Mouse (Mus musculus): ENCODE measurements around the gene Clstn3. TPM values are rescaled to one million over a fixed set of nuclear protein-coding genes. Genes with fewer than 3 reads are reported as not detected.
"Not testable (repeated sequence)": the region's sequence is repeated elsewhere in the genome, so short reads cannot be mapped to it uniquely, and the experiment has no call there.

Clstn3 gene
- 0.90 and 1.6 TPM in 2 replicates for polyA plus RNA-seq (2012; rRNA removed)

DNA sequence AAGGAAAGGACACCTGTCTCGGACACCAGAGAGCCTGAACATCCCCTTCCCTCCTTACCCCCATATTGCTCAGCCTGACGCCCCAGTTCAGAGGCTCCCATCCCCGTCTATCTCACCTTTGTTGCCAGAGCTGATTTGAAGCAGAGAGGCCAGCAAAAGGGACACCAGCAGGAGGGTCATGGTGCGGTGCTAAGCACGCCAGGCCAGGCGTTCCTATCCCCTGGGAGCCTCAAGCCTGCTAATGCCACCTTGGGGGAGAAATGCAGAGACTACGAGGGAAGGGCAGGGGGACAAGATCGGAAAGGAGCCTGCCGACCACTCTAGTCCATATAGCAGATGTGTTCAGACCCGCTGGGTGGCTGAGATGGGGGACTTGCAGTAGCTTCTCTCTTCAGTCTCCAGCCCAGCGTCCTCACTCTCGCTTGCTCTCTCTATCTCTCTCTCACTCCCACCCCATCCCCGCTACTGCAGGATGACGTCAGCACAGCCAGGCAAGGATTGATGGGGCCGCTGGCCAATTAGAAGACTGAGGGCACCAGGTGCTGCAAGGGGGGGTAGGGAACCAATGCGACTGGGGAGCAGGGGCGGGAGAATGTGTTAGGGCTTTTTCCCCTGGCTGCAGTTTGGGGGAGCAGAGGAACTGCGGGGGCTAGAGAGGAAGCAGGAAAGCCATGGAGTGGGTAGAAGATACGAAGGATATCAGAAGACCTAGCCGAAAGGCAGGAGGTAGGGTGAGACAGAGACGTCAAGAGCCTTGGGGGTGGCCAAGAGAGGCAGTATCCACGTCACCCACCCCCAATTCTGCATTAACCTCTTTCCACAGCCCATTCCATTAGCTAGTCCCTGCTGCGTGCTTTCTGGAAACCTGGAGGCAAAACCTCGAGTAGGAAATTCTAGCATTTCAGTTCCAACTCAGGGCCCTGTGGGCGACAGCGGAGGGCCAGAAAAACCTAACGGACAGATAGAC lies at the start of gene Clstn3:
Clstn3 (minus strand) TSS at position 490 of the 967 bp plus-strand sequence.
- WGBS: 16% methylated on average over 27 of the region's 27 CpGs
- no peak for DNase-seq (ENCODE audit: low read depth, low spot score)

DNA sequence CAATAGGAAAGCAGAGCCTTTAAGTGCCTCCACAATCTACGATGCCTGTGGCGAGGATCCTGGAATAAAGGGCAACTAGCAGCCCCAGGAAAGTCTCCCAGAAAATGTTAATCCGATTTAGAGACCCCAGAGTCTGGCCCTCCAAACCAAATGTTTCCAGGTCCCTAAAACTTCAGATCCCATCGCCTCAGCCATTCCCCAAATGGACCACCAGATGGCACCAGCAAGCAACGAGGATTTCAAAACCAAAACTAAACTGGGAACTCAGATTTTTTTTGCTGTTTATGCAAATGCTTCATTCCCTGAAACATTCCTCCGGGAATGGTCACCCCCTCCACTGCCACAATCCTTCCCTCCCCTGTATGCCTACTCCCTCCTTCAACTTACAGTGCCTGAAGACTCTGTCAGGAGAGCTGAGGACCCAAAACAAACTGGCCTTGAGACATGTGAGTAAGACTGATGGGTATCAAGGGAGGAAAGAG lies 47.8 kb upstream of the Clstn3 start, which contains the start of gene C1ra:
C1ra (plus strand) TSS at position 51 of the 482 bp plus-strand sequence.
- 4% methylated on average over 6 of the region's 6 CpGs for WGBS
- peak; percentile 28 for DNase-seq (ENCODE audit: low read depth, low spot score)

DNA sequence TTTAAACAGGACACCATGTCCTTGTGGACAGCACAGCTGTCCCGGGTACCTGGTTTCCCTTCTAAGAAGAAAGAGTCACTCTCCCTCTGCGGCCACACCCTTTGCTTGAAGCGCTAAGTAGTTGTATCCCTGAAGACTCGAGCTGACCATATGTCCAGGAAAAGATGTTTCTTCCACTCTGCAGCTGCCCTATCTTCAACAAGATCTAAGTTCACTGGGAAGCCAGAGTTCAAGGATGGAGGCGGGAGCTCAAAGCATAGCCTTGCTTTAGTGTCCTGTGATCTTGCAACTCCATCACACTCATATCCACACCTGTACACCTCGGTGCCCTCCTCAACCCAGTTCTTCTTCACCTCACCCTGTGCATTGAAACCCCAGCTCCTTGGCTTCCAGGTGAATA lies 47.3 kb upstream of the Clstn3 start:
- 36% methylated on average over 6 of the region's 6 CpGs for WGBS
- no peak for DNase-seq (ENCODE audit: low read depth, low spot score)

DNA sequence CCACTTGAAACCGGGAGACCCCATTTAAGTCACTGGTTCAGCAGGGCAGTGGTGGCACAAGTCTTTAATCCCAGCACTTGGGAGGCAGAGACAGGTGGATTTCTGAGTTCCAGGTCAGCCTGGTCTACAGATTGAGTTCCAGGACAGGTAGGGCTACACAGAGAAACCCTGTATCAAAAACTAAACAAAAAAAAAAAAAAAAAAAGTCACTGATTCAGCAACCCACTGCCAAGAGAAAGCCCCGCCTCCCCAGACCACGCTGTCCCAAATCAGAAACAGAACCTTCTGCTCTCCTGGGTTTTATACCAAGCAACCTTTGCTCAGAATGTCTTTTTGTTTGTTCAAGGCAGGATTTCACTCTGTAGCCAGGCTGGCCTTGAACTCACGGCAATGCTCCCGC lies 44.6 kb upstream of the Clstn3 start:
- DNase-seq (ENCODE audit: low read depth, low spot score): not testable (repeated sequence)
- WGBS: 51% methylated on average over 5 of the region's 5 CpGs

DNA sequence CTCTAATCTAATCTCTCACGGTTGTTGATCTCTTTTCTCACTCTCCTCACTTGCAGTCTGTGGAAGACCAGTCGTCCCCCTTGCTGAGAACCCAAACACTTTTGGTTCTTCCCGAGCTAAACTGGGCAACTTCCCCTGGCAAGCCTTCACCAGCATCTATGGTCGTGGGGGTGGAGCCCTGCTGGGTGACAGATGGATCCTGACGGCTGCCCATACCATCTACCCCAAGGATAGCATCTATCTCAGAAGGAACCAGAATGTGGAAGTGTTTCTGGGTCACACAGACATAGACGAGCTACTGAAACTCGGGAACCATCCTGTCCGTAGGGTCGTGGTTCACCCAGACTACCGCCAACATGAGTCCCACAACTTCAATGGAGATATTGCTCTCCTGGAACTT lies 43.7 kb upstream of the Clstn3 start:
- DNase-seq (ENCODE audit: low read depth, low spot score): no peak
- WGBS: 87% methylated on average over 10 of the region's 10 CpGs

DNA sequence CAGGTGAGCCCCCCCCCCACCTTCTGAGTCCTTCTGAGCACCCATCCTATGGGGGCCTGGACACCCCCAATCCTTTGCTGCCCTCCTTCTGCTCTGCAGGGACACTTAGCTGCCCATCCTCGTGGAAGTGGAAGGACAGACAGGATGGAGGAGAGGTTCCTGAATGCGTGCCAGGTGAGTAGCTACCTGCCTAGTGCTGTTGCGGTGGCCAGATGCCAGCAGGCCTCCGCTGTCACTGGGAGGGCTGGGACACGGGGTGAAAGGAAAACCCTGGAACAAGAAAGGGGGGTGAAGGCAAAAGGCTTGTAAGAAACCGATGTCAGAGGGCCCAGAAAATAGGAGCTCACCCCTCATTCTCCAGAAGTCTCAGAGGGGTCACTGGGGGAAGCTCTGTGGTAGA lies 42.4 kb upstream of the Clstn3 start:
- DNase-seq (ENCODE audit: low read depth, low spot score): no peak
- WGBS: 31% methylated on average over 6 of the region's 6 CpGs

DNA sequence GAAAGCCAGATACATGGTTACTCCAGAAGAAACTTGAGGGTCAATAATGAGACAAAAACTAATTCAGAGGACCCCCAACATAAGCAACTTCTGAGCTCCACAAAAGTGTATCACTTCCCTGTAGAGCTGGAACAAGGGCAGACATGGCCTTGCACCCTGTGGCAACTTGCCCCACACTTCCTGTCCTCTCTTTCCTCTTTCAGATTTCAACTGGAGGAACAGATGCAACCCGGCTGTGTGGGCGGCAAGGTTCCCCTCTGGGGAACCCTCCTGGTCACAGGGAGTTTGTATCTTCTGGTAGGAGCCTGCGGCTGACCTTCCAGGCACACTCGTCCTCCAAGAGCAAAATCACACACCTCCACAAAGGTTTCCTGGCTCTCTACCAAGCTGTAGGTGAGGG lies 40.4 kb upstream of the Clstn3 start:
- DNase-seq (ENCODE audit: low read depth, low spot score): no peak
- WGBS: 29% methylated on average over 4 of the region's 4 CpGs

DNA sequence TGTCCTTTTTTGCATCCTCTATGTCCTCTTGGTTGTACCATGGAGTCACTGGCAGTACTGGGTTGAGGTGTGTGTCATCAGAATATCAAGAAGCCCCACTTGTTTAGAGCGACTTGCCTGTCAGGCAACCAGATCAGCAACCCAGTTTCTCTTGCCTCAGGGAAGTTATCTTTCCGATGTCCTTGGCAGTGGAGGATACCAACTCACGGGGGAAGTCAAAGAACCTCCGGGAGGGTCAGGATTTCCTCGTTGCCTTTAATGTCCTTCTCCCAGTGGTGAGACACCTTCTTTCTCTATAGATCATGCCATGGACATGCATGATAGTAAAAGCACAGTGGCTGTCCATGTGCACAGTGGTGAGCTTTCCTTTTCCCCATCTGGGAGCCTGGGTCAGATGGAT lies 37.4 kb upstream of the Clstn3 start:
- DNase-seq (ENCODE audit: low read depth, low spot score): no peak
- WGBS: 78% methylated on average over 5 of the region's 5 CpGs

DNA sequence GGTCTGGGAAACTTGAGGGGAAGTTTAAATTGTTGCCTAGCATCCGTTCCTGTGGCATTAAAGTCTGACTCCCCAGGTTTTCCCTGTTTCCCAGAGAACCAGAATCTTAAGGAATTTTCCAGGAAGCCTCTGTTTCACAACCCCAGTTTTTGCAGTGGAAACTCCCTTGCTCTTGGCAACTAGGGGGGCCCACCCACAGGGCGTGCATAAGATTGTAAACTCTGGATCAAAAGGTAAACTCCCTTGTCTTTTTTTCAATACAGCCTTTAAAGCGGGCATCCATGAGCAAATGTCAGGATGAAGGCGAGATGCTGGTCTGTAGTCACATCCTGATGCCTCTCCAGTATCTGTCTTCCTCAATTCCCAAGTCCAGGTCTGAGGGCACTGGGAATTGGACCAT lies 36.9 kb upstream of the Clstn3 start:
- 47% methylated on average over 4 of the region's 4 CpGs for WGBS
- no peak for DNase-seq (ENCODE audit: low read depth, low spot score)

DNA sequence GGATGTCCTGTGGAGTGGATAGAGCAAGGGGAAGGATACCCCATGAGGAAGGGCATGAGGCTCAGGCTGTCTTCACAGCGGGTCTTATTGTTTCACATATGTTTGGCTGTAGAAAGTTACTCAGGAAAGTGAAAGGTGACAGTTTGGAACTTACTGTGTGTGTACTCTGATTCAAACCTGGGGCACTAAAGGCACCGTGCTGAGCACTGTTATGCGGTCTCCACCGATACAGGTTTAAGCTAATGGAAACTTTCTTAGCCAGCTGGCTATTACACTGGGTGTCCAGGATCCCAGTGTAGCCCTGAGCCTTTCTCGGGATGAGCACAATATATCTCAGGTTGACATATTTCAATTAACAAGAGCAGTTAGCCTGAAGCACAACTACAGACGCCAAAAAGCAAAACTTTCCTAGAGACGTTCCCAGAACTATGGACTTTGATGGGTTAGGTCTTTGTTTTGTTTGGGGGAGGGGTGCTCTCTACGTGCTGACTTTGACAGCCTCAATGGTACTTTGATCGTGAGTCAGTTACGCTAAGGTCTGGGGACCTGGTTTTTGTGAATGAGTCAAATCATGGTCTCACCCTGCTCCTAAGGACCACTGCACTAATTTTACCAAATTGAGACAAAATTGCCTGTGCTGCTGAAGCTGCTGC lies 35.4 kb upstream of the Clstn3 start:
- WGBS: 55% methylated on average over 10 of the region's 10 CpGs

DNA sequence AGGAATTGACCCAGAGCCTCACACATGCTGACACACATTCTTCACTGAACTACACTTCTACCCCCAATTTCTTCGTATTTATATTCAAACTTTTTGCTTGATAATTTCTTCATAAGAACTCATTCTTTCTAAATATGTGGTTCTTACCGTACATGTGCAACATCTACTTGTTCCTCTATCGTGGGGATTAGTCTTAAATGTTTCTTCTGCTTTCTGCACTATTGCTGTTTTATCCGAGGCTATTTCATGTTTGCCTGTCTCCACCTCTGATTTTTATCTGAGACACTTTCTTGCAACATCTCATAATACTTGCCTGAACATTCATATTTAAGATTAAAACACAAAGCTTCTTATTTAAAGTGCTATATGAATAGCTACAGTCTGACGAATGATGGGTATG lies 31.5 kb upstream of the Clstn3 start:
- no peak for DNase-seq (ENCODE audit: low read depth, low spot score)
- WGBS: 89% methylated on average over 5 of the region's 5 CpGs

More for the DNA sequence above, 35.4 kb upstream of the Clstn3 start:
- no peak for DNase-seq (ENCODE audit: low read depth, low spot score)

DNA sequence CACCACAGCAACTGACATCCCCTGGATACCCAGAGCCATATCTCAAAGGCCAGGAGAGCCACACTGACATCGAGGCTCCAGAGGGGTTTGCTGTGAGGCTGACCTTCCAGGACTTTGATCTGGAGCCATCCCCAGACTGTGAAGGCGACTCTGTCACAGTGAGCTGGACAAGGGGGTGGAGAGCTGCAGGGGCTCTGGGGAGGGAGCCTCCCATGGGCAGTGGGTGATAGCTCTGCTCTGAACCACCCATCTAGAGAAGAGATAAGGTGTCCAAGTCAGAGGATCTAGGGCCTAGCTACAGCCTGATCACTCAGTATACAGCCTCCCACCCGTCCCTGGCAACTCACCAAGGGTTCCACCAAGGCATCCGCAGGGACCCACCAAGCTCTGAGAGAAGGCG lies 29.3 kb upstream of the Clstn3 start:
- no peak for DNase-seq (ENCODE audit: low read depth, low spot score)
- WGBS: 77% methylated on average over 5 of the region's 5 CpGs

DNA sequence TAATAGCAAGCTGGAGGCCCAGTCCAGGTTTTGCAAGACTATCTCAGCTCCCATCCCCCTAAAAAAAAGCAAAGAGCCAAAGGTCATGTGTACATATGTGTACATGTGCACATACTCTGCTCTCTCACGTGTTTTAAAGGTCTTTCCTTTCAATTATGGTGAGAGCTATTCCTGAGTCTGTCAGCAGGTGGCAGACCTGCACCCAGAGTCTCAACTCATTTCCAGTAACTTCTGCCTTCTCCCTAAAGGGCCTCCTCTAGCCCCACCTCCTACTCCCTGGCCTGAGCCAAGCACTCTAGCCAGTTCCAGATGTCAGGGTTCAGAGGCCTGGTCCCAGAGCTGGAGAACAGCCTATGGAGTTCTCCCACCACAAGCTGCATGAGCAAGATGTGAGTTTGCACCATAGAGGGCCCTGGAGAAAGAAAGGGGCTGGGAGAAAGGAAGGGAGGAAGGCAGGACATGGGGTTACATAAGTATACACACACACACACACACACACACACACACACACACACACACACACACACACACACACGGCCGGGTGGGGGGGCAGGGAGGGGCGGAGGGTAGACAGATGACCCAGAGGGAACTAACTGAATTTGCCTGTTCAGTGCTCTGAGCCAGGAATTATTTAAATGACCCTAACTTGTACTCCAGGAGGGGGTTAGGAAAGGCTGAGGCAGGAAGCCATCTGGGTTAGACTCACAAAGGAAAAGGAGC lies 28.4 kb upstream of the Clstn3 start, which contains the start of gene C1rl:
C1rl (plus strand) TSS at position 272 of the 720 bp plus-strand sequence.
- WGBS: 8% methylated on average over 4 of the region's 4 CpGs
- peak; percentile 57 for DNase-seq (ENCODE audit: low read depth, low spot score)

DNA sequence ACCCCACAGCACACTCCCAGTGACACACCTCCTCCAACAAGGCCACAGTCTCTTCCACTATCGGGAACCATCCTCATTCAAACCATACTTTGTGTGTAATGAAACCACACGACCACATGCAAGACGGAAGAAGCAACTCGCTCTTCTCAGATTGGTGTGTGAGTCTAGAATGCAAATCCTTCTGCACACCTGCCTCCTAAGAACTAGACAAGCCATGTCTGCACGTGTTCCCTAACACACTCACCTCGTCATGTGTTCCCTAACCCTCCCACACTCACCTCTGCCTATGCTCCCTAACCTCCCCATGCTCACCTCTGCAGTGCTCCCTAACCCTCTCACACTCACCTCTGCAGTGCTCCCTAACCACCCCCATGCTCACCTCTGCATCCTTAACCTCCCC lies 26.8 kb upstream of the Clstn3 start:
- 77% methylated on average over 6 of the region's 6 CpGs for WGBS
- DNase-seq (ENCODE audit: low read depth, low spot score): no peak

DNA sequence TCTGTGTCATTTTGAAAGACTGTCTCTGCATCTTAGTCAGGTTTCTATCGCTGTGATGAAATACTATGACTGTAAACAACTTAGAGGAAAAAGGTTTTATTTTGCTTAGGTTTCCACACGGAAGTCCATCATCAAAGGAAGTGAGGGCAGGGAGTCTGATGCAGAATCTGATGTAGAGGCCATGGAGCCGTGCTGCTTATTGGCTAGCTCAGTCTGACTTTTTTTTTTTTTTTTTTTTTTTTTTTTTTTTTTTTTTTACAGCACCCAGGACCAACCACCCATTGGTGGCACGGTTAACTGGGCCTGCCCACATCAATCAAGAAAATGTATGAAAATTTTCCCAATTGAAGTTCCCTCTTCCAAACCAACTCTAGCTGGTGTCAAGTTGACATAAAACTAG lies 24.4 kb upstream of the Clstn3 start:
- WGBS: 86% methylated on average over 4 of the region's 4 CpGs
- DNase-seq (ENCODE audit: low read depth, low spot score): no peak

DNA sequence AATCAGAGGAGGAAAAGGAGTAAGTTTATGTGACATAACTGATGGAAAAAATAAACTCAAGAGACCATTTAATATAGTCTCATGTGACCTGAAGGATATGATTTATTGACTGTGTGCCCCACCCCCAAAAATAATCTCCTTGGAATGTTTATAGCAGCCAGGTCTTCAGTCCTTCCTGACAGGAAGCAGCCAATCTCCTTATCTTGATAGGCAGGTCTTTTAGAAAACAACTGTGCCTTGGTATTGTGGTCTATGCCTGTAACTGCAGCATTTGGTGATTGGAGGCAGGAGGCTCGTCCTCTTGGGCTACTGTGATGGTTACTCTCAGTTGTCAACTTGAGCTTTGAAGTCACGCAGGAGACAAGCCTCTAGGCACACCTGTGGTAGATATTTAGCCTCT lies 22.9 kb upstream of the Clstn3 start:
- 27% methylated on average over 2 of the region's 2 CpGs for WGBS
- DNase-seq (ENCODE audit: low read depth, low spot score): no peak

DNA sequence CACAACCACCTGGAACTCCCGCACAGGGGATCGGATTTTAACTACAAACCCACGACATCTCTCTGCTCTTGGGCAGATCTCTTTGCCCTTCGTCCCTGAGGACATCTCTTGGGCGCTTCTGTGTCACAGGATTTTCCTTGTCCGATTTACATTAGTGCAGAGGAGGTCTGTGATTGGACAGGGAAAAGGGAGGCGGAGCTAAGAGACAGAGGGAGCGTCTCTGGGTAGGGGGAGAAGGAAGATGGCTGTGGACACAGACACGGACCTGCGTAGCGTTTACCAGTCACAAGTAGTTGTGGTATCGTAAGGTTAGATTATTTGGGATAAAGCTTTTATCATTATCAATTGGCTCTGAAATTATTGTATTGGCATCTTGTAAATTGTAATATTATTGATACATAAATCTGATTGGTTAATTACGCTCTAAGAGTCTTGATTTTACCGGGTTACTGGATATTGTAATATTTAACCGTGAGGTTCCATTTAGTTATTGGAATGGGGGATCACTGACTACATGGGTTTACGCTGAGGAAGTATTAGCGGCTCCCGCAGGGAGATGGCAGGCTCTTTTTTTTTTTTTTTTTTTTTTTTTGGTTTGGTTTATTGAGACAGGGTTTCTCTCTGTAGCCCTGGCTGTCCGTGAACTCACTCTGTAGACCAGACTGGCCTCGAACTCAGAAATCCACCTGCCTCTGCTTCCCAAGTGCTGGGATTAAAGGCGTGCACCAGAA lies 21.0 kb upstream of the Clstn3 start:
- no peak for DNase-seq (ENCODE audit: low read depth, low spot score)
- 63% methylated on average over 21 of the region's 21 CpGs for WGBS

DNA sequence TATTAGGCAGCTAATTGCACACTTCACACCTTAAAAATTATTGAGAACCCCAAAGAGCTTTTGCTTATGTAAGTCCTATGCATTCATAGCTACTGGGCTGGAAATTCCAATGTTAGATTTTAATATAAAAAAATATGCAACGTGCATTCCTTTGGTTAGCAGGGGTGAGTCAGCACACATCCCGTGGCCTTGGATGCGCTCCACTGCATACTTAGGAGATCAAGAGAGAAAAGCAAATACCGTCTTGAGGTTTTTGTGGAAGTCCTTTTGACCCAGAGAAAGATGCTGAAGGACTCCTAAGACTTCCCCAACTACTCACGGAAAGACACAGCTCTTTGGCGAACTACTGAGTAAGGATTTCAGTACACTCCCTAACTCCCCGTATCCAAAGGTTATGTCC lies 20.3 kb upstream of the Clstn3 start:
- WGBS: 54% methylated on average over 7 of the region's 7 CpGs

DNA sequence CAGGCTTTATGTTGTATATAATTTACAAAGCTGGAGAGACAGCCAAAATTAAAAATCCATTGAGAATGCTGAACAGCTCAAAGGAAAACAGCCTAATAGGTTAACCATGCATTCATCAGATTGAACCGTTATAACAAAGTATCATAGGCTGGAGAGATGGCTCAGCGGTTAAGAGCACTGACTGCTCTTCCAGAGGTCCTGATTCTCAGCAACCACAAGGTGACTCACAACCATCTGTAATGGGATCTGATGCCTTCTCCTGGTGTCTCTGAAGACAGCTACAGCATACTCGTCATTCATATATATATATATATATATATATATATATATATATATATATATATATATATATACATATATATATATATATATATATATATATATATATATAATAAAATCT lies 19.2 kb upstream of the Clstn3 start:
- WGBS: 82% methylated on average over 3 of the region's 3 CpGs

More for the DNA sequence above, 20.3 kb upstream of the Clstn3 start:
- no peak for DNase-seq (ENCODE audit: low read depth, low spot score)

More for the DNA sequence above, 19.2 kb upstream of the Clstn3 start:
- not testable (repeated sequence) for DNase-seq (ENCODE audit: low read depth, low spot score)
